Mouse (Mus musculus) erythroblast, adult 5-6 weeks (primary cell): ENCODE data around the gene Cep295nl. TPM values are rescaled to one million over a fixed set of nuclear protein-coding genes. Genes with fewer than 3 reads are reported as not detected.

Experiments
- ATAC-seq: replicated peaks from 2 replicates; pipeline ENCODE4 v1.8.0; 2016; ENCODE audit warnings: moderate number of reproducible peaks, mild to moderate bottlenecking, moderate TSS enrichment, inconsistent platforms; ENCODE audit not compliant: poor library complexity, low FRiP score, severe bottlenecking
- total RNA-seq, 2 experiments: library from RNA; stranded (forward) in 1 of 2; stranded (reverse) in 1 of 2; fragments of 150-400 nt in 1 of 2; fragments of 200-764, 138-1000 nt in 1 of 2; gene quantifications; 2 replicates each; pipeline versions ENCODE4 v1.2.3 to v1.2.4; 2015 to 2017; ENCODE audit warnings: low replicate concordance in 2 of 2

Cep295nl gene
- total RNA-seq, 2 experiments from 2014 or later: not detected

DNA sequence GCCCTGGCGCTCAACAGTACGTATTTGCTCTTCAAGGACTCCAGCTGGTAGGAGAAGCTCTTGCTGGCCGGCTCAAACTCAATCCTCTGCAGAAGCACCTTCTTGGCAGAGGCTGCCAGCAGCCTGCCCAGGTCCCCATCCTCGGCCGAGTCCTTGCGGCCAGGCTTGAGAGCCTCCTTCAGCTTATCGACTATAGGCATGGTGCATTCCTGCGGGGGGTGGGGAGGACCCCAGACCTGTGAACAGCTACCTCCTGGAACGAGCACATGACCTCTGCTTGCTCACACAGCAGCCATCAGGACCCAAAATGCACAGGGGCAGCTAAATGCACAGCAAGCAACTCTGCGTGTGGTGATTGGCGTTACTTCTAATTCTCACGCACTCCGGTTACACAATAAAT is 56.5 kb downstream of the Cep295nl start:
- ATAC-seq: no peak

Other genes starting within 250 kb of the Cep295nl start
- under 0.01 TPM in 1 of 2 replicates, not detected in the other for gene Dnah17, start 211.9 kb downstream of the Cep295nl start, total RNA-seq (2015; ENCODE audit: low replicate concordance)
- gene Dnah17, start 211.9 kb downstream of the Cep295nl start, total RNA-seq (2017; ENCODE audit: low replicate concordance): not detected in 2 replicates
- gene Cyth1, start 93.9 kb downstream of the Cep295nl start, total RNA-seq (2015; ENCODE audit: low replicate concordance): 2.7 and 6.0 TPM in 2 replicates
- 3.6 and 14.4 TPM in 2 replicates for gene Cyth1, start 93.9 kb downstream of the Cep295nl start, total RNA-seq (2017; ENCODE audit: low replicate concordance)
- gene Usp36, start 52.3 kb downstream of the Cep295nl start, total RNA-seq (2015; ENCODE audit: low replicate concordance): 2.1 and 4.6 TPM in 2 replicates
- gene Usp36, start 52.3 kb downstream of the Cep295nl start, total RNA-seq (2017; ENCODE audit: low replicate concordance): 1.3 and 2.7 TPM in 2 replicates
- 4.8 and 12.9 TPM in 2 replicates for gene Timp2, start 13.2 kb upstream of the Cep295nl start, total RNA-seq (2015; ENCODE audit: low replicate concordance)
- 8.3 and 11.3 TPM in 2 replicates for gene Timp2, start 13.2 kb upstream of the Cep295nl start, total RNA-seq (2017; ENCODE audit: low replicate concordance)
- 54.5 and 58.0 TPM in 2 replicates for gene Lgals3bp, start 59.6 kb upstream of the Cep295nl start, total RNA-seq (2015; ENCODE audit: low replicate concordance)
- 7.7 and 18.0 TPM in 2 replicates for gene Lgals3bp, start 59.6 kb upstream of the Cep295nl start, total RNA-seq (2017; ENCODE audit: low replicate concordance)
- 3.8 and 10.0 TPM in 2 replicates for gene Cant1, start 76.6 kb upstream of the Cep295nl start, total RNA-seq (2015; ENCODE audit: low replicate concordance)
- 4.0 and 6.0 TPM in 2 replicates for gene Cant1, start 76.6 kb upstream of the Cep295nl start, total RNA-seq (2017; ENCODE audit: low replicate concordance)
- gene C1qtnf1, start 85.7 kb upstream of the Cep295nl start, total RNA-seq (2015; ENCODE audit: low replicate concordance): not detected in 2 replicates
- gene C1qtnf1, start 85.7 kb upstream of the Cep295nl start, total RNA-seq (2017; ENCODE audit: low replicate concordance): not detected in 2 replicates
- gene Engase, start 134.3 kb upstream of the Cep295nl start, total RNA-seq (2015; ENCODE audit: low replicate concordance): 0.63 and 2.1 TPM in 2 replicates
- gene Engase, start 134.3 kb upstream of the Cep295nl start, total RNA-seq (2017; ENCODE audit: low replicate concordance): 0.84 and 0.85 TPM in 2 replicates